In the genomic region with DNA sequence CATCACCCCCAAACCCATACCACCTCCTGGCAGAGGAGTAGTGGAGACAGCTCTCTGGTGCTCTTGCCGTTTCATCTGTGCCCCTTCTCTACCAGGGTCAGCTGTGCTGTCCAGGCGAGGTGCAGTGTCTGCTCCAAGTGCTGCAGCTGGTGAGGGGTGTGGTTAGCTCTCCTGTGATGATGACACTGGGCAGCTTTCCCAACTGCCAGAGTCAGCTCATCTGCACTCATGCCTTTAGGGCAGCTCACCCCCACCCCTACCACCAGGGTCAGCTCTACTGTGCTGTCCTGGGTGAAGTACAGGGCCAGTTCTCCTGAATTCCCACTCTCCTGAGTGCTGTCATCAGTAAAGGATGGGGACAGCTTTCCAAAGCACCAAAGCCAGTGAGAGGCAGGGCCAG, we compare ENCODE assay signal across 18 mouse cellular contexts.
DNase-seq lines count a peak whose midpoint lies in the region; ATAC-seq lines count a peak whose summit lies in the region.
"Had no signal": no experiment of that assay in that cellular context is flagged by ENCODE, and none has a peak within 500 bp of the region (broad histone marks: within the 10 kb centered on the region; RNA-seq: fewer than 3 reads in every experiment).

No protein-coding gene starts in this region.

- no peak for ATAC-seq in megakaryocyte, adult 5-6 weeks (ENCODE audit: poor library complexity, severe bottlenecking)
- ATAC-seq: forebrain, embryonic 15.5 days; intestine, embryonic 16.5 days; midbrain, embryonic 13.5 days had no signal

- peak; percentile 4 for DNase-seq in gastrocnemius, adult 18-20 months (ENCODE audit: low spot score)
- no peak for DNase-seq in gastrocnemius, postnatal 10 days
- DNase-seq in retina, postnatal 1 day, result peak; percentile 29
- DNase-seq in retina, embryonic 14.5 days (ENCODE audit: low spot score), result no peak
- DNase-seq in gastrocnemius, postnatal 25 days, result peak; percentile 10
- DNase-seq in layer of hippocampus, adult 9-11 months, result no peak
- DNase-seq: B cell, adult 2 months; cerebellum, adult 8-10 months; heart, postnatal 36 days; liver, embryonic 13.5 days; lung, postnatal 4 days; right cerebral cortex, postnatal 14 days; thymus, adult 18-20 months; thymus, postnatal 4 days had no signal

Comparison
In these comparisons a context has a peak if more than half of its experiments do, and no peak if none do; other contexts are left out.
1. DNase-seq: peak in gastrocnemius, adult 18-20 months (single experiment), retina, postnatal 1 day (single experiment) and gastrocnemius, postnatal 25 days (single experiment); none in gastrocnemius, postnatal 10 days (single experiment), retina, embryonic 14.5 days (single experiment) and layer of hippocampus, adult 9-11 months (single experiment).